Mouse (Mus musculus) G1E (cell line): ENCODE data around the gene Slc39a7. TPM values are rescaled to one million over a fixed set of nuclear protein-coding genes. Genes with fewer than 3 reads are reported as not detected.

Experiments
- ATAC-seq: 2 replicates; pipeline ENCODE4 v1.8.0; 2016; ENCODE audit warnings: mild to moderate bottlenecking; ENCODE audit not compliant: insufficient number of reproducible peaks, poor library complexity, low FRiP score, severe bottlenecking; ENCODE audit errors: extremely low read depth
- DNase-seq: peaks from one replicate; pipeline ENCODE4 v3.0.0; 2012; ENCODE audit warnings: low spot score
- H3K27me3 ChIP-seq: 2 replicates; pipeline ENCODE4 v1.6.1; 2012; ENCODE audit warnings: mild to moderate bottlenecking, low read length, inconsistent platforms; ENCODE audit not compliant: insufficient read depth
- H3K36me3 ChIP-seq: replicated peaks from 2 replicates; pipeline ENCODE3; 2012; ENCODE audit warnings: mild to moderate bottlenecking, inconsistent platforms
- H3K4me1 ChIP-seq: 2 replicates; pipeline ENCODE4 v1.6.1; 2012; ENCODE audit warnings: low read depth, low read length, inconsistent platforms, mixed read lengths; ENCODE audit not compliant: insufficient read depth
- H3K4me3 ChIP-seq: 2 replicates; pipeline ENCODE4 v1.5.1; 2012; ENCODE audit warnings: low read depth, mild to moderate bottlenecking, inconsistent platforms, low read length, moderate library complexity, mixed read lengths
- H3K9me3 ChIP-seq: replicated peaks from 2 replicates; pipeline ENCODE4 v1.6.1; 2012; ENCODE audit warnings: inconsistent platforms
- CTCF ChIP-seq: IDR thresholded peaks from 2 replicates; pipeline ENCODE4 v1.5.1; 2012; ENCODE audit warnings: low read depth, low read length, inconsistent platforms, mixed read lengths
- GATA1 ChIP-seq: IDR thresholded peaks from 2 replicates; pipeline ENCODE4 v1.6.1; 2012; ENCODE audit warnings: borderline replicate concordance, low read length, inconsistent platforms, mixed read lengths
- GATA2 ChIP-seq: IDR thresholded peaks from 2 replicates; pipeline ENCODE4 v1.6.1; 2012; ENCODE audit warnings: low read depth, low read length, inconsistent platforms, borderline replicate concordance
- POLR2AphosphoS5 ChIP-seq: IDR thresholded peaks from 2 replicates; pipeline ENCODE4 v1.6.1; 2012; ENCODE audit warnings: low read depth, low read length, inconsistent platforms; ENCODE audit not compliant: insufficient replicate concordance
- TAL1 ChIP-seq: conservative IDR thresholded peaks from 2 replicates; pipeline ENCODE4 v1.6.1; 2012; ENCODE audit warnings: low read depth, low read length, inconsistent platforms, mixed read lengths
- polyA plus RNA-seq: library from polyadenylated mRNA; stranded (reverse); fragments of >175 nt; gene quantifications from 2 replicates; pipeline ENCODE4 v1.2.3, GENCODE M21; 2012
- total RNA-seq, 2 experiments: library from RNA; stranded (forward) in 1 of 2; stranded (reverse) in 1 of 2; fragments of 200-1000 nt in 1 of 2; fragments of >200 nt in 1 of 2; fragmentation: Nextera tagmentation in 1 of 2; gene quantifications; 2 replicates each; pipeline ENCODE4 v1.2.3; 2014 to 2017

The Slc39a7 gene
- total and polyA plus RNA-seq, 3 experiments: 17.5 to 98.1 (median 58.0) TPM

- TF ChIP-seq GATA2 (no peak), CTCF (no peak), GATA1 (no peak), TAL1 (no peak), POLR2AphosphoS5 (no peak)
- Histone ChIP-seq H3K4me3 (peak overlapping the region; percentile 91), H3K9me3 (no peaks in the 10 kb centered on the region), H3K4me1 (peaks cover 65% of the 10 kb centered on the region), H3K27me3 (no peaks in the 10 kb centered on the region), H3K36me3 (peaks cover 79% of the 10 kb centered on the region)
- DNase-seq (peak; percentile 72), ATAC-seq (no peak)
Measured at GRCm38 (mm10) chr17:34032806-34033205, 1.3 kb upstream of the Slc39a7 start.

DNA sequence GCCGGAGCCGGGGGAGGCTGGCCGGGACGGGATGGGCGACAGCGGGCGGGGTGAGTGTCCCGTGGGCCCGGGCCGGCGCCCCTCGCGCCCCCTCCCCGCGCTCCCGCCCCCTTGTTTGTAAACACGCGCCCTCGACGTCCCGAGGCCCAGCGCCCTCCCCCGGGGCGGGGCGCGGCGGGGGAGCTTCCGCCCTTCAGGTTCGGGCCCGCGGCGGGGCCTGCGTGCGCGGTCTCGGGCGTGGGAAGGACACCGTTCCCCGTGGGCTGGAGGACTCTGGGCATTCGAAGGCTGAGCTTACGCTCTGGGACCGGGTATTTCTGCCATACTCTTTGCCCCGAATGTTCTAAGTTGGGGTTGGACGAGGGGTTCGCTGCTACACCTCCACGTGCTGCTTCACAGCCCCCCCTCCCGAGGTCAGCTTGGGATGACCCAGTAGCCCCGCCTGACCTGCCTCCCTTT is 721 bp upstream of the Slc39a7 start:
- H3K27me3 ChIP-seq: no peaks in the 10 kb centered on the region
- H3K36me3 ChIP-seq: peaks cover 73% of the 10 kb centered on the region
- H3K9me3 ChIP-seq: no peaks in the 10 kb centered on the region
- DNase-seq: peak; percentile 84
- H3K4me3 ChIP-seq: peak overlapping the region; percentile 91
- peaks cover 68% of the 10 kb centered on the region for H3K4me1 ChIP-seq
- no peak for ATAC-seq
- TF ChIP-seq CTCF (no peak), GATA2 (no peak), TAL1 (no peak), GATA1 (no peak), POLR2AphosphoS5 (no peak)

- peaks cover 75% of the 10 kb centered on the region for H3K4me1 ChIP-seq
- TF ChIP-seq TAL1 (no peak), POLR2AphosphoS5 (no peak), CTCF (no peak), GATA1 (no peak), GATA2 (no peak)
Measured at GRCm38 (mm10) chr17:34030861-34031326, 588 bp downstream of the Slc39a7 start.

DNA sequence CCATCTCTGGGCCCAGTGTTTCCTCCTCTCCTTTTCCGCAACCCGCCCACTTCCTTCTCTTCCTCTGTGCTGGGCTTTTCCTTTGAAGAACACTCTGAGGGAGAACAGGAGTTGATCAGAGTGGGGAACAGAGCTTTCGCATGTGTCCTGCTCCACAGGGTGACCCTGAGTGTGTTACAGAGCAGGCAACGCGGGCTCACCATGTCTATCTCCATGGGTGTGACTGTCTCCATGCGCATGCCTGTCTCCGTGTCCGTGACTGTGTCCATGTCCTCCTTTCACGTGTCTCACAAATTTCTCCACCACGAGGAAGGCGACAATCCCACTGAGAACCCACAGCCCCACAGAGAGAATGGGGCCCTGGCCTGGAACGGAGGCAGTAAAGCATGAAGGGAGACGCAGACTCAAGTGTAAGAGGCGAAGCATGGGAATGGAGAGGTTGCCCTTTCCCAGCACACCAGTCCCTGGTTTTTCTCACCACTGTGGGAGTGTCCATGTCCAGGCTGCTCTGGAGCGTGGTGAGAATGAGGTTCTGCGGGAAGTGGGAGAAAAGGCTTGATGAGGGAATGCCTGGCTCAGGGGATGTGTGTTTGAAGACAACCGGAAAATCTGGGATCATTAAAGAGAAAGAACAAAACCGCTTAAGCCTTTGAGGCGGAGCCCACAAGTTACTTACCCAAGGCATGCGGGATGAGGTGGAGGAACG is 1.4 kb downstream of the Slc39a7 start:
- peaks cover 68% of the 10 kb centered on the region for H3K36me3 ChIP-seq
- TF ChIP-seq POLR2AphosphoS5 (no peak), GATA1 (no peak), CTCF (no peak), GATA2 (no peak), TAL1 (no peak)
- peaks cover 81% of the 10 kb centered on the region for H3K4me1 ChIP-seq
- no peak for ATAC-seq
- H3K9me3 ChIP-seq: no peaks in the 10 kb centered on the region
- peak overlapping the region; percentile 91 for H3K4me3 ChIP-seq
- DNase-seq: no peak
- no peaks in the 10 kb centered on the region for H3K27me3 ChIP-seq

More at GRCm38 (mm10) chr17:34030861-34031326, 588 bp downstream of the Slc39a7 start:
- DNase-seq (no peak), ATAC-seq (no peak)
- H3K27me3 ChIP-seq: no peaks in the 10 kb centered on the region
- peaks cover 73% of the 10 kb centered on the region for H3K36me3 ChIP-seq
- no peaks in the 10 kb centered on the region for H3K9me3 ChIP-seq
- H3K4me3 ChIP-seq: peak overlapping the region; percentile 91

DNA sequence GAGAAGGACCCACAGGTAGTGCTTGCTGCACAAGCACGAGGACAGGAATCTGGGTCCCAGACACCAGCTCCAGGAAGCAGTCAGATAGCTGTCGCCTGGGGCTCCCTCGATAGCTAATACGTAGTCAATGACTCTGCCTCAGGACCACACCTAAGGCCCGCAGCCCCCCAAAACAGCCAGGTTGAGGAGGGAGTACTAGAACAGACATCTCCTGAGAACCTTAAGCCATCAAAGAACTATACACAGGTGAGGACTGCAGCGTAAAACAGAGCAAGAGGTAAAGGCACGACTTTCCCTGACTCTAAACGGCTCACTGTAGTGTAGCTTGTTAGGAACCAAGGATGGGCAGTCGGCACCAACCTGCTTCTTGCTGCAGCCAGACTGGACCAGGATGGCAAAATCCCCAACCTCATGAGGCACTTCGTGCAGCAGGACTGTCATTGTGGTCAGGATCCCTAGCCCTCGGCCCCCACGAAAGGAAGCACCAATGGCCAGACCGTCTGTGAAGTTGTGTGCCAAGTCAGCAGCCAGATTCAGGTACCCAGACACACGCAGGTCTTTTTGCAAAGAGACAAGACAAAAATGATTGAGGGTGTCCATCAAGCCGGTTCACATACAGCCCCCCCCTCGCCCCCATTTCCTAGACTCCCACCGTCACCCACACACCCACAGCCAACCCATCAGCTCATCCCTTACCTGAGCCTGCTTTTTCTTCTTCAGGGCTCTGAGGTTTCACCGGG is 2.2 kb downstream of the Slc39a7 start:
- ATAC-seq: no peak
- TF ChIP-seq CTCF: no peak
- TF ChIP-seq GATA1: no peak
- Histone ChIP-seq H3K4me1 (peaks cover 80% of the 10 kb centered on the region), H3K27me3 (no peaks in the 10 kb centered on the region), H3K36me3 (peaks cover 61% of the 10 kb centered on the region), H3K9me3 (no peaks in the 10 kb centered on the region), H3K4me3 (peak overlapping the region; percentile 91; the same call in 1 of the 2 replicates)
- no peak for DNase-seq

GRCm38 (mm10) chr17:34028501-34029149 is 2.9 kb downstream of the Slc39a7 start:
- TF ChIP-seq GATA2: no peak
- TF ChIP-seq TAL1: no peak
- TF ChIP-seq CTCF: no peak
- TF ChIP-seq POLR2AphosphoS5: no peak
- no peak for TF ChIP-seq GATA1
- ATAC-seq: no peak
- Histone ChIP-seq H3K4me1 (peaks cover 80% of the 10 kb centered on the region), H3K36me3 (peaks cover 55% of the 10 kb centered on the region), H3K9me3 (no peaks in the 10 kb centered on the region), H3K27me3 (no peaks in the 10 kb centered on the region), H3K4me3 (peak overlapping the region; percentile 91)
- DNase-seq: no peak
